Mouse (Mus musculus): ENCODE results near the gene Kif27.
A peak's percentile ranks its signal among the peaks of the same experiment; 100 is the strongest.

The Kif27 gene

DNA sequence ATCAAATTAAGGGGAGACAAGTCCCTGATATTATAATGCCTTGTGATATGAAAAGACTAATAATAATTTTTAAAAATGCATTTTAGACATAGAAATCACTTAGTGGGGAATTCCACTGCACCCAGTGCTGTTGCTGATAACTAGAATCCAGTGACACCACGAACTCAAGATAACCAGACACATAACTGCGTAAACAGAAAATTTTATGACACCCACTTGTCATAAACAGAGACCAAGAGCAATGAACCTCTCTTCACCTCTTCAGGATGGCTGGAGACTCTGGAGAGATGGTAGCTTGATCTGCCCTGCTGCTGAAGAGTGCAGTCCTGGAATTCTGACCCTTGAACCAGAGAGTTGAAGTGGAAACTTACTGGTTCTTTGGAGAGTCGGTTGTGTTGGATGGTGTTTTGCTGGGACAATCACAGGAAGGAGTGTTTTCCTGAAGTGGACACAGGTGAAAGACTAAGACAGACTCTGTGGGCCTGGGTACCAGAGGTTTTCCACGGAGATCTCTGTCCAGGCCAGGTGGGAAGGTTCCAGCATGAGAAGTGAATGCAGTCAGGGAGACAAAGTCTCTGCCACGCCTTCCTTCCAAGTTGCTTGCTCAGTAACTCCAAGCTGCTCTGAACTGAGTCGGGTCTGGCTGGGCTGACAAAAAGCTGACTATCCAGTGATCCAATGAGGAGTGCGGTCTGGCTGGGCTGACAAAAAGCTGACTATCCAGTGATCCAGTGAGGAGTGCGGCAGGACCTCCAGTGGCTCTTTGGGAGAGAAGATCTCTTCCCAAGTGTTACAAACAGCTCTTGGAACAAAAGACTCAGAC is 5.6 kb upstream of the Kif27 start:
- no peak for DNase-seq (ENCODE audit: low read depth, low spot score)

DNA sequence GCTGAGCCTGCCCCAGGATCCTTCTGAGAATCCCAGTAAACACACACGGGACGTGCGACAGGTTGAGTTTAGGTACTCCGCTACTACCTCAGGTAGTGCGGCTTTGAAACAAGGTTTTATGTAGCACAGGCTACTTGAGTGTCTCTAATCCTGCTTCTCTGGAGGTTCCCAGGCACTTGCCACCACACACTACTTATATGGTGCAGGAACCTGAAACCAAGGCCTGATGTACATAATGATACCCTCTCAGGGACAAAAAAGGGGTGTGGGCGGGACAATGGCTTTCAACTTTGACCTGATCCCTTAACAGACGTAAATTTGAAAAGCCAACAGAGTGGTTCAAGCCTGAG is 357 bp upstream of the Kif27 start:
- no peak for DNase-seq (ENCODE audit: low read depth, low spot score)

DNA sequence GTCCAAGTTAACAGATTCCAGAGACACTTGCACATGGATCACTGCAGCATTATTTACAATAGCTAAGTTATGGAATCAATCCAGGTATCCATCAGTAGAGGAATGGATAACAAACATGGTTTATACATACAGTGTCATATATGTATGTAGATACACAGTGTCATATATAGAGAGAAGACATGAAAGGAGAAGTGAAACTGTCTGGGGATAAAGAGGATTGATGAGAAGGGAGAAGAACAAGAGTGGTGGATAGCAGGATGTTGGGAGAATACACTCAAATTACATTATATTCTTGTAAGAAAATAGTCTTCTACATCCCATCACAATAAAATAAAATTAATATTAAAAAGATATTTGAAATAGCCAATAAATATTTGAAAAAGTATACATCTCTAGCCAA is 5.9 kb downstream of the Kif27 start:
- DNase-seq (ENCODE audit: low read depth, low spot score) = no peak

DNA sequence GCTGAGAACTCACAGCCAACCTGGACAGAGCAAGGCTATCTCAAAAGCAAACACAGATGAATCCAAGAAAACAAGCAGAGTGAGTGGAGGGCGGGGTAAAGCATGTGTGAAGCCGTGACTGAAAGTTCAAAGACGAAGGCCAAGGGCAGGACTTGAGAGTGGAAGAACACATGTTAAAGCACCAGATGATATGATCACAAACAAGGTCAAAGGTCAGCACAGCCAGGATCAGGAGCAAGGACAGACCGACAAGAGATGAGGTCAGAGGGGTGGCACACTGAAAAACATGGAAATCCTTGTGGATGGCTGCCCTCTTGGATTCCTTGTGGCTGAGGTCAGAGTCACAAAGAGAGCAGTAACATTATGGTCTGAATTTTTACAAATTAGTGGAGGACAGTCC is 8.3 kb downstream of the Kif27 start:
- DNase-seq (ENCODE audit: low read depth, low spot score) = no peak

DNA sequence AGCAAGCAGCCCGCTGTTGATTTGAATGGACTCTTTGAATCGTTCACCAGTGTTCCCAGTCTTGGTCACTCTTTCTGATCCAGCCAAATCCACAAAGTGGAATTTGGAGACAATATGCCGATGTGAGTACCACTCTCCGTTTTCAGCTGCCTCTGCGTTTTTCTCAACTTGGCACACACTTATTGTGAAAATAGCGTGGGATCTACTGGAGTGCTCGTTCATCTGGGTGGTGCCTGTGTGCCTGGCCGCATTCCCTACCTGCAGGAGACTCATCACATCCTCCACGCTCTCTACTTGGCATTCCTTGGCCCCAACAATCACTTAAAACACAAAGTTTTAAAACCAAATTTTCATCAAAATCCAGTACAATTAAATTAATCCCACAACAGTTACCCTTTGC is 14.4 kb downstream of the Kif27 start:
- DNase-seq (ENCODE audit: low read depth, low spot score) = no peak

DNA sequence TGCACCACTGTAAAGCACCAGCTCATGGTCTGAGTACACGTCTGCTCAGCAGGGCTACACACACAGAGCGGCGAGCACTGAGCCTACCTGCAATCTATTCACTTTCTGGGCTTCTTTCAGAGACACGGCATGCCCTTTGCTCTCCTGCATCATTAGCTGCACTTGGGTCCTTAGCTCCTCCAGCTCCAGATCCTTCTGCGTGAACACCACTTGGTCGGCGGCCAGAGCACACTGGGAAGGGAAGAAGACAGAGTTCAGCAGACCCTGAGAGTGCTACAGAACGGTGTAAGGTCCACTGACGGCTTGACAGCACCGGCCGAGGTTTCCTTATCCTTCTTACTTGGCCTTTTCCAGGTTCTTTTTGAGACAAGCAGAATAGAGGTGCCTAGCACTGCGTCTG is 21.5 kb downstream of the Kif27 start:
- DNase-seq (ENCODE audit: low read depth, low spot score) = no peak

DNA sequence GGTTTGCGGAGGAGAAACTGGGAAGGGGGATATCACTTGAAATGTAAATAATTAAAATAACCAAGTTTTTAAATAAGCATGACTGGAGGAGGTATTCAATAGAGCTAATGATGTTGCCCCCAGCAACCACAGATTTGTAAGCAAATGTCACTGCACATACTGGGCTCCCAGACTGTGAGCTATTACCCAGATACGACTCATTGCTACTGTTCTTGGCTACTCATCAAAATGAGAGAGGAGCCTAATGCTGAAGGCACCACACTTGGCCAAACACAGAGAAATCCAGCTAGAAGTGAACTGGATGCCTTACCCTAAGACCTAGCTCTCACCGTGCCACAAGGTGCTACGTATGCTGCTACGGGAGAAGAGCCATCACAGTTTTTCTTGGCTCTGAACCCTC is 24.8 kb downstream of the Kif27 start:
- DNase-seq (ENCODE audit: low read depth, low spot score) = no peak

DNA sequence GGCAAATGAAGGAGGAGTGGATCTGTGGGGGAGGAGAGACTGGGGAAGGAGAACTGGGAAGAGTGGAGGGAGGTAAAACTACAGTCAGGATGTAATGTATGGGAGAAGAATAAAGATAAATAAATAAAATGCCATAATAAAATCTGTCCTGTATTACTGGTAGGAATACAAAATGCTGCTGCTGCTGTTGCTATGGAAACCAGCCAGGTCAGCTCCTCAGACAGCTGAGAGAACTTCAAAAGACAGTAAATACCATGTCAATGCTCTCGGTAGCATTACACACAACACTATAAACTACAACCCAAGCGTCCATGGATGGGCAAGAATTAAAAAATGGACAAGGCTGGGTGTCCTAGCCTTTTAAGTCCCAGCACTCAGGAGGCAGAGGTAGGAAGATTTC is 41.2 kb downstream of the Kif27 start:
- no peak for DNase-seq (ENCODE audit: low read depth, low spot score)

DNA sequence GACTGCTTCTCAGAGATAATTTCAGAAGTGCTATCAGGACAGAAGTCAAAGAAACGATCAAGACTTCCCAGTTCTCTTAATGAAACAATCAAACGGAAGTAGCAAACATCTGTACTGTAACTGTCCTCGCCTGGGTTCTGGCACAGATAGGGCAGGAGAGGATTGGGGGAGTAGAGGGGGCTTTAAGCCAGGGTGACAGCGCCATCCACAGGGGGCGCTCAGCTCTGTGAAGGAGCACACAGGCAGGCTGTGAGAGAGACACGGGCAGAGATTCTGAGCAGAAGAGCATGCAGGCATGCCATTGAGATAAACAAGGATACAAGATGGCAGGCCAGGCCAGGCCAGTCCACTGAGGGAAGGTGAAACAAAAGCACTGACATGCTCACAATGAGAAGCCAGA is 43.9 kb downstream of the Kif27 start:
- no peak for DNase-seq (ENCODE audit: low read depth, low spot score)

DNA sequence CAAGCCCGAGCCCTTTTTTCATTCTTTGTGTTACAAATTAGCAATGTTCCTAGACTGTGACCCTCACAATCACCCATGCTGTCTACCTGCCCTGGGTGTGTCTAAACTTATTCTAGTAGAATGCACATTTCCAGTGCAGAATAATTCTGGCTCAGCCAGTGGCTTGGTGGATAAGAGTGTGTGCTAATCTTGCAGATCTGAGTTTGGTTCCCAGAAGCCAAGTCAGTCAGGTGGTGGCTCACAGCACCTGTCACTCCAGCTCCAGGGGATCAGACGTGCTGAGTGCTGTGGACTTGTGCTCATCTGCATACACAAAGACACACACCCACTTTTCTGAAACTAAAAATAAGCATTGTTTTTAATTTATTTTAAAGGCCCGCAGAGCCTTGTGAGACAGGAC is 45.2 kb downstream of the Kif27 start:
- DNase-seq (ENCODE audit: low read depth, low spot score) = no peak

DNA sequence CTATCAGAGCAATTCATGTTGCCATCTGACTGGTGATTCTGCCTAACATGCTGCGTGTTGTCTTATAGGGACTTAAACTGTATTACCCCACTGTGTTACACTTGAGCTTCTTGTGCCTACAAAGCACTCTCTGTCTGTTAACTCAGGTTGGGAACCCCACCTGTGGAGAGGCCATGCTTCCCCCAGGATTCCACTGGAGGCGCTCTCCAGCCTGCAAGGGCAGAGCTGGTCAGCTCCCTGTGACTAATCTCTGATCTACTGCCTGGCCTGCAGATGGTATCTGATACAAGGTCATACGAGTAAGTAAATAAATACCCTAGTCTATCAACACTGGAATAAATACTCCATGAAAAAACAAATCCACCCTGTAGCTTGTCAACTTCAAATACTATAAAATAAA is 47.6 kb downstream of the Kif27 start:
- DNase-seq (ENCODE audit: low read depth, low spot score) = no peak

DNA sequence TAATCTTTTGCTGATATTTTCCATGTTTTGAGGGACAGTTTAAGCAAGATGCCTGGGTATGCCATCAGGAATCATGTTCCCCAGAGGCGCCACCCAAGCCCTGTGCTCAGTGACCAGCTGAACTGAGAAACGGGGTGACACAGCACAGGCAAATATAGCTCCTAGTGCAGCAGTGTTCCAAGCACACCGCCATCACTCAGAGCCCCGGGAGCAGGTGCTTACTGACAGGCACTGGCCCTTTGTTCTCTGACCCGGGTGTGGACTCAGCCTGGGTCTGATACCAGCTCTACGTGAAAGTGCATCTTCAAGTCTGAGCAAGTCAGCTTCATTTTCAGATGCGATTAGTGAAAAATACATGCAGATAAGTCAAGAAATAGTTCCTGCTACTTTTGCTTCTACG is 49.4 kb downstream of the Kif27 start:
- DNase-seq (ENCODE audit: low read depth, low spot score) = no peak

DNA sequence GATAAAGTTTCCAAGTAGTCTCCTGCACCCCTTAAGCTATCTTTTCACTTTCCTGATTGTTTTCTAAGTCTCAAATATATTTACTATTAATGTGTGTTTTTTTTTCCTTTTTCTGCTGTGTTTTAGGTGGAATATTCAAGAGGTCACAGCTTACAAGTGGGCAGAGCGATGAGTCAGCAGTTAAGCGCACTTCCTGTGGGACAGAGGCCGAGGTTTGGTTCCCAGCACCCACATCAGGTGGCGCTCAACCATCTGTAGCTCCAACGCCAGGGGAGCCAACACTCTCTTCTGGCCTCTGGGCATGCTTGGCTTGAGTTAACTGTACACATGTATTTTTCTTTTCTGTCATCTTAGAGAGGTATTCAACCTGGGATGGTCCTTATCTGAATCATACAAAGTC is 51.5 kb downstream of the Kif27 start:
- DNase-seq (ENCODE audit: low read depth, low spot score) = no peak

DNA sequence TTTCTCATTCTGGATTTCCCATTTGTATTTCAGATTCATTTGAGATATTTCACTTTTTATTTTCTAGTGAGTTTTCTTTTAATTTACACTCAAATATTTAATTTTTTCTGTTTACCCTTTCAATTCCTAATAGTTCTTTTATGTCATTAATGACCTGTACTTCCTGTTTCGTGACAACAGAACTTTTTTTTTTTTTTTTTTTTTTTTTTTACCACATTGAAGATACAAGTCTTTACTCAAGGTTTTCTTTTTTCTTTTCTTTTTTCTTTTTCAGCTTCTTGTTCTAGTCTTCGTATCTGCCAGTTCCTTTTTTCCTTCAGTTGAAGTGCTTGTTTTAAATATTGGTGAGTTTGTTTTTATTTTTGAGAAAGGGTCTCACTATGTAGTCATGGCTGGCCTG is 53.7 kb downstream of the Kif27 start:
- no peak for DNase-seq (ENCODE audit: low read depth, low spot score)

DNA sequence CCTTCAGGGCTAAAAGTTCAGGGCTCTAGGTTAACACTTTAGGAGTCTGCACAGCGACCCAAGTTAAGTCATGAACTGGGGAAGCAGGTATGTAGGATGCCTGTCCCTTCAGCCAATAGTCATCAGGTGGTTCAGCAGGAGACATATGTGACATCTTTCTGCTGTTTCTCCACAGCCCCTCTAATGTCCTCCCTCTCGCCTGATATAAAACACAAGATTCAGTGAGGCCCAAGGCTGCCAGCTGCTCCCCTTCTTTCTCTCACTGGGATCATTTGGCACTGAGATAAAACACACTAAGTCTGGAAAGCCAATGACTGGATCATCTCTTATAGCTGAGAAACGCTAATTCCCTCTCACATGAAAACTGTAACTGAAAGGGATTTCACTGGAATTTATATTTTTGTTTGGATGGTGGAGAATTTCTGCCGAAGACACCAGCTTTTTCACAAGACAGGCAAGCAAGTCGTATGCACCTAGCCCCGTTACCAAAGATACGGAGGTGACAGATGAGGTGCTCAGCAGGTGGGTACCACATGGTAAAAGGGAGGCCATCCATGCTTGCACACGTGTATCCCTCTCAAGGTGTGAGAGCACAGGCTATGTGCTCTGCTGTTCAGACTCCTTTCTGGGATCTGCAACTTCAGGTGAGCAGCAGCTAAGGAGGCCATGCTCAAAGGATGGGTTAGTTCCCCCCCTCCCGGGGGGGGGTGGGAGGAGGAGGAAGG is 56.3 kb downstream of the Kif27 start:
- DNase-seq (ENCODE audit: low read depth, low spot score) = no peak

DNA sequence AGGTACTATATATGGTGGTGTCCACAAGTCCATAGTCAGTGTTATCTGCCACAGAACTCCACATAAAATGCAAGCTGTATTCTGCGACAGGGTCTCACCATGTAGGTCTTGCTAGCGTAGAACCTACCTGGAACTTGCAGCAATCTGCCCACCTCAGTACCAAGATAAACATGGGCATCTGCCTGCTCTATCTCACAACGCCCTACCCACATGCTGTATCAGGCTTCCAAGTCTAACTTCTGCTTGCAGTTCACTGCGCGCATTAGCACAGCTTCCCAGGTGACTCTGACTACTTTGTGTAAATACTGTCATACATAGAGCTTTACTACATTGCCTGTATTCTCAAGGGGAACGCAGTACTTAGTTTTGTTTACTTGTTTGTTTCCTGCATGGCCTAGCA is 57.0 kb downstream of the Kif27 start:
- no peak for DNase-seq (ENCODE audit: low read depth, low spot score)

DNA sequence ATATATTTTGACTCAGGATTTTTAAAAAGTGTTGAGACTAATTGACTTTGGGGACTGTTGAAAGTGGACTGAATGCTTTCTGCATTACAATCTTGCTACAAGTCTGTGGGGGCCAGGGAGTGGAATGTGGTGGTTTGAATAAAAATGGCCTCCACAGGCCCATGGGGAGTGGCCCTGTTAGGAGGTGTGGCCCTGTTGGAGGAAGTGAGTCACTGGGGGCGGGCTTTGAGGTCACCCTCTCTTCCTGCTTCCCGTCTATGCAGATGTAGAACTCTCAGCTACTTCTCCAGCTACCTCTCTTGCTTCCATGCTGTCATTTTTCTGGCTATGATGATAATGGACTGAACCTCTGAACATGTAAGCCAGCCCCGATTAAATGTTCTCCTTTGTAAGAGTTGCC is 60.2 kb downstream of the Kif27 start:
- no peak for DNase-seq (ENCODE audit: low read depth, low spot score)

DNA sequence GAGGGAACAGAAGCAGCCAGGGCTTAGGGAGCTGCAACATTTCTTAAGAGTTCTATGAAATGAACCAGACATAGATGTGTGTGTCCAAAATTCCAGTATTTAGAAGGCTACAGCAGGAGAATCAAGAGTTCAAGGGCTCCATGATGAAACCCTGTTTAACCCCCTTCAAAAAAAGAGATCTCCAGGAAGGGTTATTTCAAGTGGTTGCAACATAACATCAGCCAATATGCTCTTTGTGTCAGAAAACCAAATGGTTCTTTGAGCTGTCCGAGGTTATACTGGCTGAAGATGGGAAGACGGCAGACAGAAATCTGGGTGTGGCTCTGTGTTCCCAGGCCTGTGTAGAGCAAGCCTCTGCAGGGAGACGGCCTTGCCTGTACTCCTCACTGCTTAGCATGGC is 63.3 kb downstream of the Kif27 start:
- no peak for DNase-seq (ENCODE audit: low read depth, low spot score)

DNA sequence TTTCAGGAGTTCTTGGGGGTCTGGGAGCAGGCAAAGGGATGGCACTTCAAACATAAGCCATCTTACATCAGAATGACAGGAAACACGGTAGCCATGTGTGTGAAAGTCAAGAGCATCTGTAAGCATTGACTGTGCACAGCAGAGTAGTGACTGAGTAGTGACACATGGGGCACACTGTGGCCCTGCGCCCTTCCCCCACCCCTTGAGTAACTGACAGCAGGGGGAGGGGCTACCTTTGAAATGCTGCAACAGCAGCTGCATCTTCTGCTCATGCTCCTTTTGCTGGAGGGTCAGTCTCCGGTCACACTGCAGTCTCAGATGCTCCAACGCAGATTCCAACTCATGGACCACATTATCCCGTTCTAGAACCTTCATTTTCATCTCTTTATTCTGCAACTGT is 66.1 kb downstream of the Kif27 start:
- no peak for DNase-seq (ENCODE audit: low read depth, low spot score)

DNA sequence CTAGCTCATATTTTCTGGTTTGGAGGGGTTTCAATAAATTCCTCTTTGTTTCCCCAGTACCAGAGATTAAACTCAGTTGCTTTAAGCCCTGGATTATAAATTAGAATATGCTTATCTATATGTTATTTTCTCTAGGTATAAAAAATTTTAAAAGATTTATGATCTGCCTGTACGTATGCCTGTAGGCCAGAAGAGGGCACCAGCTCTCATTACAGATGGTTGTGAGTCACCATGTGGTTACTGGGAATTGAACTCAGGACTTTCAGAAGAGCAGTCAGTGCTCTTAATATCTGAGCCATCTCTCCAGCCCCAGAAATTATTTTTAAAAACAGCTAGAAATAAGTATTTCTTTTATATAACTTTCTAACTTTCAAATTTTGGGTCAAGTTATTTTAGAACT is 69.6 kb downstream of the Kif27 start:
- no peak for DNase-seq (ENCODE audit: low read depth, low spot score)

DNA sequence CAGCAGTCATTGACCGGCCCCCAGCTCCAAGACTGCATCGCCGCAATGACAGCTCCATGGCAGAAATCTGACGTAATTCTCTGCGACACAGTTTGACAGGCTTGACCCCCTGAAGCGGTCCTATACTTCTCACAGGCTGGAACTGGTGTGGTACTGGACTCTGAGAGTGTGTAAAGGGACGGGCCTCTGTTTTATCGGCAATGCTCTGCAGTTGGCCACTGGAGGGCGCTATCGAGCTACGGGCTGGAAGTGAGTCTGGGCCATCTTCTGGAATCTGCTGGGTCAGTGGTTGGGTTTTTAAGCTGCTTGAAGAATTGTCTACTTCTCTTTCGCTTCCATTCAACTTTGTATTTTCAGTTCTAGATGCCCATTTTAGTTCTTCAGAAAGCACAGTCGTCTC is 71.1 kb downstream of the Kif27 start:
- DNase-seq (ENCODE audit: low read depth, low spot score) = peak; percentile 20

DNA sequence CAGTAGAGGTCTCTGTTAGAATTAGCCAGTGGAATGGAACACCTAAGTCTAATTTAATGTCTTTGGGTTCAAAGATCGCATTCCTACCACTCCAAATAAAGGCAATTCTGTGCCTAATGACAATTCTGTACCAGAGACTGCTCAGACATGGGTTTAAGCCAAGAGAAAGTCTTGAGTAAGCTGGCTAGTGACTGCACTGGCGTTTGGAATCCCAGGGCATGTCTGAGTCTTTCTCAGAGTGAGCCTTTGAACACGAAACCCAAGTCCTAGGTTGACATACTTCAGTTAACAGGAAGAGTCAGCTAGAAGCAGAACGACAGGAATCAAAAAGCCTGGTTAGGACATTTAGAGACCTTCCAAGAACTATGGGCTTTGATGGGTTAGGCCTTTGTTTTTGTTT is 75.5 kb downstream of the Kif27 start:
- DNase-seq (ENCODE audit: low read depth, low spot score) = no peak

DNA sequence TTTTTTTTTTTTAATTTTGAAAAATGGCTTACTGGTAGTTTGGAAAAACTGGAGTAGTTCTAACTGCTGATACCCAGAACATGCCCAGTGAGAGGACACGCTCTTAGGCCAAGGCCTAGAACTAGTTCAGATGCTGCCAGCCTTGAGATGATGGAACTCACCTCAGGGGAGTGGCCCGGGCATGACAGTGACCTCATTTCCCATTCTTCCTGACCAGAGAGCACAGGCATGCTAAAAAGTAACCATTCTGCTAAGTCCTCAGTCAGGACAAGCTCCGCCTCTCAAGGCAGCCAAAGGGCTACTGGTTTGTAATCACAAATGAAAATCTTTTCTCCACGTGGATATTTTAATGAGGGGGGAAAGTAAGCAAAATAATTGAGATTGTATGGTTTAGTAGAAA is 77.0 kb downstream of the Kif27 start:
- DNase-seq (ENCODE audit: low read depth, low spot score) = no peak

DNA sequence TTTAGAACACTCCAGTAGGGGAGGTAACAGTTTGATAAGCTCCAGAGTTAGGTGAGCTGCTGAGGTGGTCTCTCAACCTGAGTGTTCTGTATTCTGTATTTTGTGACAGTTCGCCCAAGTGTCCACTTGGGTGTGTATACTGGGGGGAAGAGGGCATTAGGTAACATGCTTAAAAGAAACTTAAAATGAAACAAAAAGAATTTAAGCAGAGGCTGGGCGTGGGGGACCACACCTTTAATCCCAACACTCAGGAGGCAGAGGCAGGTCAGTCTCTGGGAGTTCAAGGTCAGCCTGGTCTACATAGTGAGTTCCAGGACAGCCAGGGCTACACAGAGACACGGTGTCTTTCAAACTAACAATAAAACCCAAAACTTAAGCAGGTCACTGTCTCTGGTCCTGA is 78.4 kb downstream of the Kif27 start:
- DNase-seq (ENCODE audit: low read depth, low spot score) = no peak

Data from brain, embryonic 18.5 days (tissue).